Mouse (Mus musculus): ENCODE results near the gene Nfatc4. TPM values are rescaled to one million over a fixed set of nuclear protein-coding genes. Genes with fewer than 3 reads are reported as not detected.
A peak's percentile ranks its signal among the peaks of the same experiment; 100 is the strongest.

The Nfatc4 gene
- polyA plus RNA-seq, 1 experiment from 2014 or later, result 32.7 TPM

DNA sequence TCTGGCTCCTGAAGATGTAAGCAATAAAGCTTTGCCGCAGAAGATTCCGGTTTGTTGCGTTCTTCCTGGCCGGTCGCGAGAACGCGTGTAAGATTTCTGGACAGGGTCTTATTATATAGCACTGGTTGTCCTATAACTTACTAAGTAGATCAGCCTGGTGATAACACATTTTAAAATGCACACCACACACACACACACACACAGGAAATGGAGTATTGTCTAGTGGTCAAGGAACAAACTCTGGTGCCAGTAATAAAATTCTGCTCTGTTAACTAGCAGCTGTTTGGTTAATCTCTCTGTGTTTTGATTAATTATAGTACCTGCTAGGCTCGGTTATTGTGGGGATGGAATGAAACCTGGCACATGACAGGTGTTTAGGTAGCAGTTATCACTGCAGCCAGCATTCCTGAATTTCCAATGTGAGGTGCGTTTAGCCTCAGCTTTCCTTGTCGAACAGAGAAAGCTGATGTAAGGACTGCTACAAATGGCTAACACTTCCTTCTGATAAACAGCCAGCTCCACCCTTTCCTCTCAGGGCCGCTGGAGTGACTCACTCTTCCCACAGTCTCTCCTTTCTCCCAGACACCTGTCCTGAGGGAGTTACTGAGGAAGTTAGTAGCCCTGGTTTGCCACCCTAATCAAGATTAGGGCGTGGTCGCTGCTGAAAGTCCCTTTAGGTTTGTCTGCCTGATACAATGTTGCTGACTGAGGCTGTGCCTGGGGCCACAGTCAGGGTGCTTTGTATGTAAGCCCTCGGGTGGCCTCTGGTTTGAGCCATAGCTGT, 27.4 kb upstream of the Nfatc4 start:
- Histone ChIP-seq H3K27ac (ENCODE audit: low read depth, low read length) (no peak overlapping the region), H3K9ac (ENCODE audit: low read length) (no peak overlapping the region), H3K4me2 (ENCODE audit: low read depth, low read length, severe bottlenecking) (no peak overlapping the region), H3K36me3 (ENCODE audit: control insufficient read depth, insufficient read depth, low read length) (no peaks in the 10 kb centered on the region), H3K27me3 (ENCODE audit: control insufficient read depth, insufficient read depth, low read length) (no peaks in the 10 kb centered on the region), H3K4me3 (ENCODE audit: low read depth, low read length) (no peak overlapping the region), H3K9me3 (ENCODE audit: control insufficient read depth, low read length) (no peaks in the 10 kb centered on the region), H3K4me1 (replicated peaks; ENCODE audit: control insufficient read depth, insufficient read depth, low read length) (no peaks in the 10 kb centered on the region)
- DNase-seq (ENCODE audit: low spot score) (no peak), ATAC-seq (replicated peaks; ENCODE audit: low FRiP score) (no peak)
- WGBS, result 88% methylated on average over 15 of the region's 15 CpGs

DNA sequence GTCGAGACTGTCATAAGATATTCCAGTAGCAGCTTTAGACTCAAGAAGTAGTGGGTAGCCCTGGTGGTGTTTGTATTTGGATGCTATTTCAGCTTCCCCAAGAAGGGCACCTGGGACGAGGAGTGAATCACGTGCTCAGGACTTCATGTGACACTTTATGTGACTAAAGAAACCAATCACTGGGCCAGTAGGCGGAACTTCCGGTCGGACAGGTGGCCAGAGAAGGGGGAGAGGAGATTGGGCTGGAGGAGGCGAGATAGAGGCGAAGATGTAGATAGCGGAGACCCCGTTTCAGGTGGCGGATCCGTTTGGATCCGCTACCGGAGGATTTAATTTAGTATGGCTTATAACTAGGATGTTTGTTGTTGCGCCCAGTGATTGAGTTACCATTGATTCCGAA, 8.1 kb upstream of the Nfatc4 start:
- no peaks in the 10 kb centered on the region for H3K36me3 ChIP-seq (ENCODE audit: control insufficient read depth, insufficient read depth, low read length)
- H3K4me3 ChIP-seq (ENCODE audit: low read depth, low read length), result peak overlapping the region; percentile 48
- 21% methylated on average over 16 of the region's 16 CpGs for WGBS
- no peaks in the 10 kb centered on the region for H3K4me1 ChIP-seq (replicated peaks; ENCODE audit: control insufficient read depth, insufficient read depth, low read length)
- no peaks in the 10 kb centered on the region for H3K9me3 ChIP-seq (ENCODE audit: control insufficient read depth, low read length)
- peak overlapping the region; percentile 57 for H3K9ac ChIP-seq (ENCODE audit: low read length)
- no peaks in the 10 kb centered on the region for H3K27me3 ChIP-seq (ENCODE audit: control insufficient read depth, insufficient read depth, low read length)
- H3K4me2 ChIP-seq (ENCODE audit: low read depth, low read length, severe bottlenecking), result peak overlapping the region; percentile 66
- ATAC-seq (replicated peaks; ENCODE audit: low FRiP score) (peak; percentile 65), DNase-seq (ENCODE audit: low spot score) (peak; percentile 81)
- no peak overlapping the region for H3K27ac ChIP-seq (ENCODE audit: low read depth, low read length)

DNA sequence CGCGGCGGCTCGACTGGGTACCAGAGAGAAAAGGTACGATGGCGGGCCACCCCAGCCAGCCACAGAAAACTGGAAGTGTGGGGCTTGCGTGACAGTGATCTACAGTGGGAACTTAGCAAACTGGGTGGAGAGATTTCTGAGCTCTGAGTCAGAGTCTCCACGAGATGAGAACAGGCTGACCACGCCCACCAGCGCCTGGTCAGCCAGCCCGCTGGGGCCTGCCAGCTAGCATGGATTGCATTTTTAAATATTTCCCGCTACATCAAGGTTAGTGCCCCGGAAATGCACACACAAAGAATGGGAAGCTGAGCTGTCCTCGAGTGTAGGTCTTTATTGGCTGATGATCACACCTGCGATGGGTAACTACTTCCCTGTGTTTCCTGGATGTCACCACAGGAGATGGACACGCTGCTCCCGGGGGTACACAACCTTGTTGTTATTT, 7.6 kb upstream of the Nfatc4 start:
- DNase-seq (ENCODE audit: low spot score) (peak; percentile 69), ATAC-seq (replicated peaks; ENCODE audit: low FRiP score) (peak; percentile 53; the same call in 1 of the 2 replicates)
- no peaks in the 10 kb centered on the region for H3K27me3 ChIP-seq (ENCODE audit: control insufficient read depth, insufficient read depth, low read length)
- peak overlapping the region; percentile 48 for H3K4me3 ChIP-seq (ENCODE audit: low read depth, low read length)
- H3K27ac ChIP-seq (ENCODE audit: low read depth, low read length), result no peak overlapping the region
- 23% methylated on average over 17 of the region's 17 CpGs for WGBS
- no peaks in the 10 kb centered on the region for H3K4me1 ChIP-seq (replicated peaks; ENCODE audit: control insufficient read depth, insufficient read depth, low read length)
- H3K9ac ChIP-seq (ENCODE audit: low read length), result peak overlapping the region; percentile 57
- no peaks in the 10 kb centered on the region for H3K9me3 ChIP-seq (ENCODE audit: control insufficient read depth, low read length)
- no peaks in the 10 kb centered on the region for H3K36me3 ChIP-seq (ENCODE audit: control insufficient read depth, insufficient read depth, low read length)
- peak overlapping the region; percentile 66 for H3K4me2 ChIP-seq (ENCODE audit: low read depth, low read length, severe bottlenecking)

DNA sequence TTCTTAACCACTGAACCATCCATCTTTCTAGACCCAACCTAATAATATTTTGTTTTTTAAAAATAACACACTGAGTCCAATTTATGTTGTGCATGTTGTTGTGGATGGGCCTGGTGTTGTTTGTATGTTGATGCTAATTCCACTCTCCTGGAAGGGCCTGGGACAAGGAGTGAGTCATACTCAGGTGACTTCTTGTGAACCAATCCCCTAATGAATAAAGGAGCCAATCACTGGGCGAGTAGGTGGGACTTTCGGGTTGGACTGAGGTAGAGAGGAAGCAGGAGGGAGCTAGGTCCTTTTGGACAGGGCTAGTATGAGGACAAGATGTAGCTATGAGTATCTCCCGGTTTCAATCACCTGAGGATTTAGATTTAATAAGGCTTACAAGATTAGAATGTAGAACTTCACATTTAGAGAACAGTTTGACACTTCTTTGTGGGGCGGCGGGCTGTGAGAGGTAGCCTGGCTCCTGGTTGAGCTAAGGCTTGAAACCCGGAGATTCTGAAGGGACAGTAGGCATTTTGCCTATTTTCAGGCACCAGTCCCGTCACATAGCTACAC, 3.0 kb upstream of the Nfatc4 start:
- 80% methylated on average over 7 of the region's 7 CpGs for WGBS
- Histone ChIP-seq H3K9ac (ENCODE audit: low read length) (no peak overlapping the region), H3K27me3 (ENCODE audit: control insufficient read depth, insufficient read depth, low read length) (no peaks in the 10 kb centered on the region), H3K4me1 (replicated peaks; ENCODE audit: control insufficient read depth, insufficient read depth, low read length) (peaks cover 3% of the 10 kb centered on the region; the same call in 1 of the 2 replicates), H3K9me3 (ENCODE audit: control insufficient read depth, low read length) (no peaks in the 10 kb centered on the region), H3K4me2 (ENCODE audit: low read depth, low read length, severe bottlenecking) (no peak overlapping the region), H3K27ac (ENCODE audit: low read depth, low read length) (no peak overlapping the region), H3K4me3 (ENCODE audit: low read depth, low read length) (no peak overlapping the region), H3K36me3 (ENCODE audit: control insufficient read depth, insufficient read depth, low read length) (no peaks in the 10 kb centered on the region)
- DNase-seq (ENCODE audit: low spot score), result no peak
- ATAC-seq (replicated peaks; ENCODE audit: low FRiP score), result no peak

DNA sequence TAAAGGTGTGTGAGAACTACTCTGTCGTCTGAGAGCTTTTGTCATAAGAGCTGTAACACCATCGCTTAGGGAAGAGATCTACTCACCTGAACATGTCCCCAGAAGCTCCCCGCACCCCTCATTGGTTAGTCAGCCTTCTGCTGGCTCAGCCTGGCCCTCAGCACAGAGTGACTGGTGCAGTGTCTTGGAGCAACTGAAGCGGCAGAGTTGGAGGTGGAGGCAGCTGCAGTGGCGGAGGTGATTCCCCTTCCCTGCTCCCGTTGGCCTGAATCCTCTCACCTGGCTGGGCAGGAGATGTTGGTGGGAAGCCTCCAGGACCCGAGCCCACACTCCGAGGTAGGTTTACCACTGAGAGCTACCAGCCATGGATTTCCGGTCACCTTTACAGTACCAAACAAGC, 2.4 kb upstream of the Nfatc4 start:
- Histone ChIP-seq H3K36me3 (ENCODE audit: control insufficient read depth, insufficient read depth, low read length) (no peaks in the 10 kb centered on the region), H3K9me3 (ENCODE audit: control insufficient read depth, low read length) (no peaks in the 10 kb centered on the region), H3K4me3 (ENCODE audit: low read depth, low read length) (no peak overlapping the region), H3K27ac (ENCODE audit: low read depth, low read length) (no peak overlapping the region), H3K4me1 (replicated peaks; ENCODE audit: control insufficient read depth, insufficient read depth, low read length) (peaks cover 7% of the 10 kb centered on the region; the same call in 1 of the 2 replicates), H3K27me3 (ENCODE audit: control insufficient read depth, insufficient read depth, low read length) (0 out of 2 replicates have a peak, but pooled peaks cover under 1% of the 10 kb centered on the region), H3K4me2 (ENCODE audit: low read depth, low read length, severe bottlenecking) (no peak overlapping the region), H3K9ac (ENCODE audit: low read length) (no peak overlapping the region)
- no peak for DNase-seq (ENCODE audit: low spot score)
- WGBS, result 86% methylated on average over 9 of the region's 9 CpGs
- no peak for ATAC-seq (replicated peaks; ENCODE audit: low FRiP score)

DNA sequence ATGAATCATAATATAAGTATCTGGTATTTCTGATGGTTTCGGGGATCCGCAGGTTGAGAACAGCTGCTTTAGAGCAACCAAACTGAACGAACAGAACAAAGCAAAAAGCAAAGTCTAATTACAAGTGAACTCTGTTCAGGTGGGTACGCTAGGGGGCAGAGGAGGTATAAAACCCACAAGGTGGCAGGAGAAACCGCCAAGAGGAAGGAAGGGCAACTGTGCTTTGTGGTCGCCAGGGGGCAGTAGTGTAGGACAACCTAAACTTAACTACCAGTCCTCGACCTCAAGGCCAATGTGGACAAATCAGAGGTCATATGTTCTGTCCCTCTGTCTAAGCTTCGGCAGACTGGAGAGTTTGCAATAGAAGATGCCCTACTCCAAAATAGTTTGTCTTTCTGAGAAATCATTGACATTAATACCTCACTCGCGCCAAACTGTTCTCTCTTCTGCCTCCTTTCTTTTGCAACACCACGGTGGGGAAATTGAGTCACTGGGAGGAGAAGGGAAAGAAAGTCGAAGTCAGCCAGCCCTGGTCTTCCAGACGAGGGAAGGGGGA, 431 bp upstream of the Nfatc4 start:
- WGBS, result 4% methylated on average over 13 of the region's 13 CpGs
- Histone ChIP-seq H3K4me2 (ENCODE audit: low read depth, low read length, severe bottlenecking) (peak overlapping the region; percentile 61), H3K9me3 (ENCODE audit: control insufficient read depth, low read length) (no peaks in the 10 kb centered on the region), H3K4me3 (ENCODE audit: low read depth, low read length) (peak overlapping the region; percentile 42), H3K36me3 (ENCODE audit: control insufficient read depth, insufficient read depth, low read length) (no peaks in the 10 kb centered on the region), H3K9ac (ENCODE audit: low read length) (peak overlapping the region; percentile 62), H3K27ac (ENCODE audit: low read depth, low read length) (peak overlapping the region; percentile 84), H3K4me1 (replicated peaks; ENCODE audit: control insufficient read depth, insufficient read depth, low read length) (peaks cover 15% of the 10 kb centered on the region; the same call in 1 of the 2 replicates), H3K27me3 (ENCODE audit: control insufficient read depth, insufficient read depth, low read length) (0 out of 2 replicates have a peak, but pooled peaks cover 6% of the 10 kb centered on the region)
- ATAC-seq (replicated peaks; ENCODE audit: low FRiP score) (peak; percentile 19; the same call in 1 of the 2 replicates), DNase-seq (ENCODE audit: low spot score) (peak; percentile 89)

DNA sequence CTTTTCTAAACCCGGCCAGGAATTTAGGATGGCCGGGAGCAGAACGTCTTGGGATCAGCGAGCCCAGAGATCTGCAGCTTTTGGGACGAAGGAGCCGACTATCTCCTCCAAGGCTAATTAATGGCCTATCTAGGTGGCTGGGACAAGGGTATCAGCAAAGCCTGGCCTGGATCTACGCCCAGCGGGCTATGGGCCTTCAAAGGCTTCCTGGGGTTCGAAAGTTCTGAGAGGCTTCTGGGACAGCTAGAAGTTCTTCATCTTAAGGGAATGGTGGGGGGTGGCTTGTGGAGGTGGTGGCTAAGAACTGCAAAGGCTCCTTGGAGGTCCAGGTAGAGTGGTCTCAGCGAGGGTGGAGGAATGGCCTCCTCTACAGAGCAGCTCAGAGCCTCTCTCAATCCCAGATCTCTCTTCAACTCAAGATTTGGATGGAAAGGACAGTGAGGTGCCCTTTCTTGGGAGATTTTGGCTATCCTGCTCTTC, 1.1 kb downstream of the Nfatc4 start:
- 0% methylated on average over 10 of the region's 10 CpGs for WGBS
- 0 out of 2 replicates have a peak, but pooled peaks cover 6% of the 10 kb centered on the region for H3K27me3 ChIP-seq (ENCODE audit: control insufficient read depth, insufficient read depth, low read length)
- peaks cover 15% of the 10 kb centered on the region; the same call in 1 of the 2 replicates for H3K4me1 ChIP-seq (replicated peaks; ENCODE audit: control insufficient read depth, insufficient read depth, low read length)
- no peaks in the 10 kb centered on the region for H3K36me3 ChIP-seq (ENCODE audit: control insufficient read depth, insufficient read depth, low read length)
- ATAC-seq (replicated peaks; ENCODE audit: low FRiP score) (peak; percentile 10; the same call in 1 of the 2 replicates), DNase-seq (ENCODE audit: low spot score) (peak; percentile 75)
- peak overlapping the region; percentile 42 for H3K4me3 ChIP-seq (ENCODE audit: low read depth, low read length)
- peak overlapping the region; percentile 84 for H3K27ac ChIP-seq (ENCODE audit: low read depth, low read length)
- peak overlapping the region; percentile 61 for H3K4me2 ChIP-seq (ENCODE audit: low read depth, low read length, severe bottlenecking)
- no peaks in the 10 kb centered on the region for H3K9me3 ChIP-seq (ENCODE audit: control insufficient read depth, low read length)
- peak overlapping the region; percentile 62 for H3K9ac ChIP-seq (ENCODE audit: low read length)

DNA sequence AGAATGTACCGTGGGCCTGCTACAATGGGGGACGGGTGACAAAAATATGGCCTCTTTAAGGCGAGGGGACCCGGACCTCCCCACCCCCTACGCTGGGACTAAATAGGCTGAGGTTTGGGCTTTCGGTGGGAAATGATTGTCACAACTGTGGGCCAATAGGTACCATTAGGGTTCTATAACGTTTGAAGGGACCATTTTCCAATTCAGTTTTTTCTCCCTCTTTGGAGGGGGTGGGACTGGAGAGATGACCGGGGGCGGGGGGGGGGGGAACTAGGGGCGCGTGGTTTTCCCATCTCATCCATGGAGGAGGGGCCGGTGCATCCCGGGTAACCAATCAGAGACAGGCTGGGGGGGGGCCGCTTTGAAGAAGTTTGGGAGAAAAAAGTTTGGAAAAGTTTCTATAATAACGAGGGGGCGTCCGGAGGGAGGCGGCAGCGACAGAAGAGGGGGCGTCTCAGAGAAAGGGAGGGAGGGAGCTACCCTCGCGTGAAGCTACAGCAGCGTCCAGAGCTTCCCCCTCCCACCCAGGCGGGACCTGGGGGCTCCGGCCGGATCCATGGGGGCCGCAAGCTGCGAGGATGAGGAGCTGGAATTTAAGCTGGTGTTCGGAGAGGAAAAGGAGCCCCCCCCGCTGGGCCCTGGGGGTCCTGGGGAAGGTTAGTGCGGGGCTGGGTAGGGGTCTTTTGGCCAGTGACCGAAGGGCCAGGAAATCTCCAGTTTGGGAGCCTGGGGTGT, 1.7 kb downstream of the Nfatc4 start:
- peaks cover 15% of the 10 kb centered on the region; the same call in 1 of the 2 replicates for H3K4me1 ChIP-seq (replicated peaks; ENCODE audit: control insufficient read depth, insufficient read depth, low read length)
- H3K4me2 ChIP-seq (ENCODE audit: low read depth, low read length, severe bottlenecking), result peak overlapping the region; percentile 61
- H3K9ac ChIP-seq (ENCODE audit: low read length), result peak overlapping the region; percentile 78
- H3K27ac ChIP-seq (ENCODE audit: low read depth, low read length), result peak overlapping the region; percentile 84
- peak overlapping the region; percentile 42 for H3K4me3 ChIP-seq (ENCODE audit: low read depth, low read length)
- DNase-seq (ENCODE audit: low spot score) (peak; percentile 83), ATAC-seq (replicated peaks; ENCODE audit: low FRiP score) (peak; percentile 5; the same call in 1 of the 2 replicates)
- H3K9me3 ChIP-seq (ENCODE audit: control insufficient read depth, low read length), result no peaks in the 10 kb centered on the region
- WGBS, result under 1% methylated on average over 31 of the region's 32 CpGs
- 0 out of 2 replicates have a peak, but pooled peaks cover 6% of the 10 kb centered on the region for H3K27me3 ChIP-seq (ENCODE audit: control insufficient read depth, insufficient read depth, low read length)
- no peaks in the 10 kb centered on the region for H3K36me3 ChIP-seq (ENCODE audit: control insufficient read depth, insufficient read depth, low read length)
